Mouse (Mus musculus): ENCODE data around the gene Rcbtb2. TPM values are rescaled to one million over a fixed set of nuclear protein-coding genes. Genes with fewer than 3 reads are reported as not detected.

Gene Rcbtb2
- polyA plus RNA-seq, 1 experiment: 28.9 TPM

GRCm38 (mm10) chr14:73122211-73122922 is 470 bp upstream of the Rcbtb2 start:
- Histone ChIP-seq H3K4me3 (replicated peaks; ENCODE audit: extremely low read depth, low read depth, low read length) (no peak overlapping the region), H3K4me1 (ENCODE audit: control insufficient read depth, insufficient read depth, low read length) (peaks cover 12% of the 10 kb centered on the region)

GRCm38 (mm10) chr14:73123381-73123780 is 544 bp downstream of the Rcbtb2 start:
- Histone ChIP-seq H3K4me3 (replicated peaks; ENCODE audit: extremely low read depth, low read depth, low read length) (no peak overlapping the region), H3K4me1 (ENCODE audit: control insufficient read depth, insufficient read depth, low read length) (peaks cover 9% of the 10 kb centered on the region)
- no peak for TF ChIP-seq CTCF (IDR thresholded peaks at IDR 0.05; ENCODE audit: insufficient read depth, low read length)
- TF ChIP-seq POLR2A (IDR thresholded peaks at IDR 0.05; ENCODE audit: borderline replicate concordance, extremely low read depth, low read depth, low read length): no peak
- DNase-seq: no peak
- WGBS: 68% methylated on average over 9 of the region's 9 CpGs

More at GRCm38 (mm10) chr14:73122211-73122922, 470 bp upstream of the Rcbtb2 start:
- no peak for DNase-seq
- TF ChIP-seq POLR2A (IDR thresholded peaks at IDR 0.05; ENCODE audit: borderline replicate concordance, extremely low read depth, low read depth, low read length) (no peak), CTCF (IDR thresholded peaks at IDR 0.05; ENCODE audit: insufficient read depth, low read length) (no peak)
- WGBS: 32% methylated on average over 4 of the region's 4 CpGs

- no peak for TF ChIP-seq POLR2A (IDR thresholded peaks at IDR 0.05; ENCODE audit: borderline replicate concordance, extremely low read depth, low read depth, low read length)
- DNase-seq: no peak
- 34% methylated on average over 9 of the region's 9 CpGs for WGBS
- no peak overlapping the region for H3K4me3 ChIP-seq (replicated peaks; ENCODE audit: extremely low read depth, low read depth, low read length)
- H3K4me1 ChIP-seq (ENCODE audit: control insufficient read depth, insufficient read depth, low read length): peaks cover 9% of the 10 kb centered on the region
These were observed 949 bp downstream of the Rcbtb2 start for GRCm38 (mm10) chr14:73123786-73124185.

GRCm38 (mm10) chr14:73130519-73130918 is 7.7 kb downstream of the Rcbtb2 start:
- 0 out of 2 replicates have a peak, but pooled peaks cover 3% of the 10 kb centered on the region for H3K4me1 ChIP-seq (ENCODE audit: control insufficient read depth, insufficient read depth, low read length)
- TF ChIP-seq CTCF (IDR thresholded peaks at IDR 0.05; ENCODE audit: insufficient read depth, low read length) (no peak), POLR2A (IDR thresholded peaks at IDR 0.05; ENCODE audit: borderline replicate concordance, extremely low read depth, low read depth, low read length) (no peak)
- 51% methylated on average over 5 of the region's 5 CpGs for WGBS
- no peak overlapping the region for H3K4me3 ChIP-seq (replicated peaks; ENCODE audit: extremely low read depth, low read depth, low read length)
- DNase-seq: no peak

- Histone ChIP-seq H3K4me3 (replicated peaks; ENCODE audit: extremely low read depth, low read depth, low read length) (no peak overlapping the region), H3K4me1 (ENCODE audit: control insufficient read depth, insufficient read depth, low read length) (0 out of 2 replicates have a peak, but pooled peaks cover 3% of the 10 kb centered on the region)
- WGBS: 61% methylated on average over 16 of the region's 16 CpGs
- no peak for DNase-seq
- TF ChIP-seq POLR2A (IDR thresholded peaks at IDR 0.05; ENCODE audit: borderline replicate concordance, extremely low read depth, low read depth, low read length) (no peak), CTCF (IDR thresholded peaks at IDR 0.05; ENCODE audit: insufficient read depth, low read length) (no peak)
These were observed 9.1 kb downstream of the Rcbtb2 start for GRCm38 (mm10) chr14:73131856-73132410.

- TF ChIP-seq POLR2A (IDR thresholded peaks at IDR 0.05; ENCODE audit: borderline replicate concordance, extremely low read depth, low read depth, low read length) (no peak), CTCF (IDR thresholded peaks at IDR 0.05; ENCODE audit: insufficient read depth, low read length) (no peak)
- no peak for DNase-seq
- Histone ChIP-seq H3K4me1 (ENCODE audit: control insufficient read depth, insufficient read depth, low read length) (0 out of 2 replicates have a peak, but pooled peaks cover 3% of the 10 kb centered on the region), H3K4me3 (replicated peaks; ENCODE audit: extremely low read depth, low read depth, low read length) (no peak overlapping the region)
- WGBS: 78% methylated on average over 4 of the region's 4 CpGs
These were observed 9.9 kb downstream of the Rcbtb2 start for GRCm38 (mm10) chr14:73132731-73133130.

GRCm38 (mm10) chr14:73137234-73137633 is 14.4 kb downstream of the Rcbtb2 start:
- TF ChIP-seq POLR2A (IDR thresholded peaks at IDR 0.05; ENCODE audit: borderline replicate concordance, extremely low read depth, low read depth, low read length) (no peak), CTCF (IDR thresholded peaks at IDR 0.05; ENCODE audit: insufficient read depth, low read length) (no peak)
- no peak for DNase-seq
- H3K4me3 ChIP-seq (replicated peaks; ENCODE audit: extremely low read depth, low read depth, low read length): no peak overlapping the region
- peaks cover 4% of the 10 kb centered on the region; the same call in 1 of the 2 replicates for H3K4me1 ChIP-seq (ENCODE audit: control insufficient read depth, insufficient read depth, low read length)
- WGBS: 69% methylated on average over 5 of the region's 5 CpGs

GRCm38 (mm10) chr14:73138483-73138882 is 15.6 kb downstream of the Rcbtb2 start:
- Histone ChIP-seq H3K4me3 (replicated peaks; ENCODE audit: extremely low read depth, low read depth, low read length) (no peak overlapping the region), H3K4me1 (ENCODE audit: control insufficient read depth, insufficient read depth, low read length) (peaks cover 4% of the 10 kb centered on the region; the same call in 1 of the 2 replicates)
- 92% methylated on average over 7 of the region's 7 CpGs for WGBS
- DNase-seq: no peak
- no peak for TF ChIP-seq POLR2A (IDR thresholded peaks at IDR 0.05; ENCODE audit: borderline replicate concordance, extremely low read depth, low read depth, low read length)
- no peak for TF ChIP-seq CTCF (IDR thresholded peaks at IDR 0.05; ENCODE audit: insufficient read depth, low read length)

- no peak for DNase-seq
- WGBS: 32% methylated on average over 5 of the region's 5 CpGs
- Histone ChIP-seq H3K4me1 (ENCODE audit: control insufficient read depth, insufficient read depth, low read length) (peaks cover 10% of the 10 kb centered on the region), H3K4me3 (replicated peaks; ENCODE audit: extremely low read depth, low read depth, low read length) (no peak overlapping the region)
- no peak for TF ChIP-seq CTCF (IDR thresholded peaks at IDR 0.05; ENCODE audit: insufficient read depth, low read length)
- no peak for TF ChIP-seq POLR2A (IDR thresholded peaks at IDR 0.05; ENCODE audit: borderline replicate concordance, extremely low read depth, low read depth, low read length)
These were observed 17.0 kb downstream of the Rcbtb2 start for GRCm38 (mm10) chr14:73139866-73140265.

GRCm38 (mm10) chr14:73141800-73142199 is 19.0 kb downstream of the Rcbtb2 start:
- no peak for TF ChIP-seq POLR2A (IDR thresholded peaks at IDR 0.05; ENCODE audit: borderline replicate concordance, extremely low read depth, low read depth, low read length)
- no peak for TF ChIP-seq CTCF (IDR thresholded peaks at IDR 0.05; ENCODE audit: insufficient read depth, low read length)
- 72% methylated on average over 3 of the region's 3 CpGs for WGBS
- peaks cover 10% of the 10 kb centered on the region for H3K4me1 ChIP-seq (ENCODE audit: control insufficient read depth, insufficient read depth, low read length)
- H3K4me3 ChIP-seq (replicated peaks; ENCODE audit: extremely low read depth, low read depth, low read length): no peak overlapping the region
- DNase-seq: no peak
